Mouse (Mus musculus): ENCODE results near the gene Ube2f. TPM values are rescaled to one million over a fixed set of nuclear protein-coding genes. Genes with fewer than 3 reads are reported as not detected.

The Ube2f gene
- polyA plus RNA-seq, 1 experiment from 2014 or later, result 55.5 TPM

DNA sequence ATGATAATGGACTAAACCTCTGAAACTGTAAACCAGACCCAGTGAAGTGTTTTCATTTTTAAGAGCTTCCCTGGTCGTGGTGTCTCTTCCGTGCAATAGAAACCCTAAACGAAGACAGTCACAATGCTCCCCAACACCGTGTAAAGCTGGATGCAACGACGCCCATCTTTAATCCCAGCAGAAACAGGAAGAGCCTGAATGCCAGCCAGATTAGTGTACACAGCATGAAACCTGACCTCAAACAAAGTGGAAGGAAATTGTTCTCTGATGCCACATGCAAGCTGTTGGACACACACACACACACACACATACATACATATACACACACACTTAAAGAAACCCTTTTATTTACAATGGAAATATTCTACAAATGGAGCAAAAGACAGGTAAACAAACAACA lies 19.0 kb upstream of the Ube2f start:
- Histone ChIP-seq H3K9me3 (ENCODE audit: control insufficient read depth) (no peaks in the 10 kb centered on the region), H3K4me1 (replicated peaks; ENCODE audit: control insufficient read depth, insufficient read depth, low read length) (no peaks in the 10 kb centered on the region), H3K36me3 (ENCODE audit: control insufficient read depth, insufficient read depth) (no peaks in the 10 kb centered on the region), H3K4me2 (replicated peaks; ENCODE audit: low read depth) (no peak overlapping the region), H3K4me3 (ENCODE audit: low read depth, low read length) (no peak overlapping the region), H3K27me3 (replicated peaks; ENCODE audit: control insufficient read depth, insufficient read depth, low read length) (no peaks in the 10 kb centered on the region), H3K27ac (ENCODE audit: low read depth, low read length) (no peak overlapping the region), H3K9ac (ENCODE audit: low read depth, low read length) (no peak overlapping the region)
- no peak for ATAC-seq
- no peak for TF ChIP-seq CTCF (IDR thresholded peaks at IDR 0.05; ENCODE audit: low read depth)
- 70% methylated on average over 6 of the region's 6 CpGs for WGBS

DNA sequence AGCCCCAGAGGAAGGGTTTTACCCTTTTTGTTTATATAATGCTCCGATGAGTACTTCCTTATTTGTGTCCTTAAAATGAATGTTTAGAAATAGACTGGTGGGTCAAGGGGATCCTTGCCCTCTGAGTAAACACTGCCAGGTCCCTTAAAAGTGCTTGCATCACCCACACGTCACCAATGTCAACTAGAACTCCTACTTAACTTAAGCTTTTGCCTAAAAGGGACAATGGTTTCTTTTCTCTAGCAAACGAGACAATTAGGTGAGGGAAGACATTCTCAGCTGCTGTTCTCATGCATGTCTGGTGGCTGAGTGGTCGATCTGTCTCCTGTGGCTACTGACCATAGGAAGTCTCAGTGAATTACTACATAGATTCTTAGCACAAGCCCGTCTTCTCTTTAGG lies 18.2 kb upstream of the Ube2f start:
- Histone ChIP-seq H3K4me1 (replicated peaks; ENCODE audit: control insufficient read depth, insufficient read depth, low read length) (no peaks in the 10 kb centered on the region), H3K9ac (ENCODE audit: low read depth, low read length) (no peak overlapping the region), H3K4me2 (replicated peaks; ENCODE audit: low read depth) (no peak overlapping the region), H3K36me3 (ENCODE audit: control insufficient read depth, insufficient read depth) (no peaks in the 10 kb centered on the region), H3K27ac (ENCODE audit: low read depth, low read length) (no peak overlapping the region), H3K27me3 (replicated peaks; ENCODE audit: control insufficient read depth, insufficient read depth, low read length) (no peaks in the 10 kb centered on the region), H3K4me3 (ENCODE audit: low read depth, low read length) (no peak overlapping the region), H3K9me3 (ENCODE audit: control insufficient read depth) (no peaks in the 10 kb centered on the region)
- no peak for TF ChIP-seq CTCF (IDR thresholded peaks at IDR 0.05; ENCODE audit: low read depth)
- ATAC-seq, result no peak
- WGBS, result 33% methylated on average over 5 of the region's 5 CpGs

DNA sequence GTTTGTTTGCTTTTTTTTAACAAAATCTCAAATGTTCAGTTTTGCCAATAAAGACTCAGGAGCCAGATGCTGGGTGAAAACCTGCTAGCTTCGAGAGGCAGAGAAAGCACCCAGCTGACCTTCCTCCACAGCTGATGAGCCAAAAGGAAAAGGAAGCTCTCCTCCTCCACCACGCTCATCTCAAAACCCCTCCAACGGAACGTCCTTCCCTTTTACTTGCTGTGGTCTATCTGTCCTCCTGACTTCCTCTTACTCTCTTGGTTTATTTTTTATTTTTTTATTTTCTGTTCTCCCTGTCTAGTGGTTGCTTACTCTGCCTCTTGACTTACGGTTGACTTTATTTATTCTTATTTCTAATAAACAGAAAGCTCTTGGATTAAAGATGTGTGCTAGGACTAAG lies 14.7 kb upstream of the Ube2f start:
- Histone ChIP-seq H3K9ac (ENCODE audit: low read depth, low read length) (no peak overlapping the region), H3K4me2 (replicated peaks; ENCODE audit: low read depth) (no peak overlapping the region), H3K4me1 (replicated peaks; ENCODE audit: control insufficient read depth, insufficient read depth, low read length) (no peaks in the 10 kb centered on the region), H3K9me3 (ENCODE audit: control insufficient read depth) (no peaks in the 10 kb centered on the region), H3K36me3 (ENCODE audit: control insufficient read depth, insufficient read depth) (no peaks in the 10 kb centered on the region), H3K27me3 (replicated peaks; ENCODE audit: control insufficient read depth, insufficient read depth, low read length) (no peaks in the 10 kb centered on the region; the same call in 1 of the 2 replicates), H3K4me3 (ENCODE audit: low read depth, low read length) (no peak overlapping the region), H3K27ac (ENCODE audit: low read depth, low read length) (no peak overlapping the region)
- WGBS, result 64% methylated on average over 5 of the region's 5 CpGs
- no peak for ATAC-seq
- no peak for TF ChIP-seq CTCF (IDR thresholded peaks at IDR 0.05; ENCODE audit: low read depth)

DNA sequence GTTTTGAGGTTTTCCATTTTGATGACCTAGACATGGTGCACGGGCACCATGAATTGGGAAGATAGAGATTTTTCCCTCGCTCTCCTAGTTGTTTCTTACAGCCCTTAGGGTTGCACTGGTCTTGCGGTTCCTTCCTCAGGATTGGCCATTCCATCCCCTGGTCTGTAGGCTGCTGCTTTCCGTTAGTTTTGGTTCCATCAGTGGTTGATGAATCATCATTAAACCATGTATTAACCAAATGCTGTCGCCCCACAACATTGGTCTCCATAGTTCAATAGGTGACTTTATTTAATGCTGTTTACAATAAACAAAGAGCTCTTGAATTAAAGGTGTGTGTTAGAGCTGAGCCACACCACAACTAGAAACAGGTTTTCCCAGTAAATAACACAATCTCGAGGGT lies 12.4 kb upstream of the Ube2f start:
- Histone ChIP-seq H3K36me3 (ENCODE audit: control insufficient read depth, insufficient read depth) (no peaks in the 10 kb centered on the region), H3K27ac (ENCODE audit: low read depth, low read length) (no peak overlapping the region), H3K4me2 (replicated peaks; ENCODE audit: low read depth) (no peak overlapping the region), H3K4me1 (replicated peaks; ENCODE audit: control insufficient read depth, insufficient read depth, low read length) (no peaks in the 10 kb centered on the region; the same call in 1 of the 2 replicates), H3K9ac (ENCODE audit: low read depth, low read length) (no peak overlapping the region), H3K4me3 (ENCODE audit: low read depth, low read length) (no peak overlapping the region), H3K27me3 (replicated peaks; ENCODE audit: control insufficient read depth, insufficient read depth, low read length) (no peaks in the 10 kb centered on the region; the same call in 1 of the 2 replicates), H3K9me3 (ENCODE audit: control insufficient read depth) (no peaks in the 10 kb centered on the region)
- no peak for TF ChIP-seq CTCF (IDR thresholded peaks at IDR 0.05; ENCODE audit: low read depth)
- WGBS, result 83% methylated on average over 6 of the region's 6 CpGs
- ATAC-seq, result no peak

DNA sequence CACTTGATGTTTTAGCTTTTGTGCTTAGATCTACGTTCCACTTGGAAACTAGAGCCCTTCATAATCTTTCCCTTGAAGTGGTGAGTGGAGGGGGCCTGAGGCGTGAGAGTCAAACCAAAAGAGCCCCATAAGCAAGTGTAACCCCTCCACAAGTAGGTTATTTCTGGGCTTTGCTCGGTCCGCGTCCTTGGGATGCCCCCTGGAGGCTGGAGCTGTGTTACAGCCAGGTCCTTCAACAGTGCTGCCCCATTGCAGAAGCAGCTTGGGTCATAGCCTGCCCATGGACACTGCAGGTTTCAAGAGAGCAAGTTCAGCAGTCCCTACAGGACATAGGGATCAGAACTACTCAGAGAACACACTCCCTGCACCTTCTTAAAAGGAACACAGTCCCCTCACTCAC lies 11.0 kb upstream of the Ube2f start:
- Histone ChIP-seq H3K27ac (ENCODE audit: low read depth, low read length) (no peak overlapping the region), H3K9me3 (ENCODE audit: control insufficient read depth) (no peaks in the 10 kb centered on the region), H3K4me2 (replicated peaks; ENCODE audit: low read depth) (no peak overlapping the region), H3K4me1 (replicated peaks; ENCODE audit: control insufficient read depth, insufficient read depth, low read length) (no peaks in the 10 kb centered on the region; the same call in 1 of the 2 replicates), H3K27me3 (replicated peaks; ENCODE audit: control insufficient read depth, insufficient read depth, low read length) (no peaks in the 10 kb centered on the region; the same call in 1 of the 2 replicates), H3K4me3 (ENCODE audit: low read depth, low read length) (no peak overlapping the region), H3K36me3 (ENCODE audit: control insufficient read depth, insufficient read depth) (no peaks in the 10 kb centered on the region), H3K9ac (ENCODE audit: low read depth, low read length) (no peak overlapping the region)
- no peak for ATAC-seq
- TF ChIP-seq CTCF (IDR thresholded peaks at IDR 0.05; ENCODE audit: low read depth), result peak; percentile 82
- WGBS, result 13% methylated on average over 5 of the region's 5 CpGs

DNA sequence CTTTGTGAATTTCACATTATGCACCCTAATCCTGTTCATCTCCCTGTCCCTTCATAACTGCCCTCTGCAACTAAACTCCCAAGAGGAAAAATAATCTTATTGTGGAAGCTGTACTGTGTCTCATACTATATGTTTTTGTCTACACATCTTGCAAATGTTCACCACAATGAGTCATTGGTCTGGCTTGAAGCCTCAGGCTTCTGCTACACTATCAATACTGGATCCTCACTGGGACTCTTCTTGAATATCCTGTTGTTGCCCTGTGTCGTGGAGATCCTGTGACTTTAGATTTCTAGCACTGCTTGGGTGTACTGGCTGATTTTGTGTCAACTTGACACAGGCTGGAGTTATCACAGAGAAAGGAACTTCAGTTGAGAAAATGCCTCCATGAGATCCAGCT lies 10.3 kb upstream of the Ube2f start:
- H3K4me2 ChIP-seq (replicated peaks; ENCODE audit: low read depth), result no peak overlapping the region
- H3K4me1 ChIP-seq (replicated peaks; ENCODE audit: control insufficient read depth, insufficient read depth, low read length), result no peaks in the 10 kb centered on the region; the same call in 1 of the 2 replicates
- WGBS, result 77% methylated on average over 1 of the region's 1 CpGs
- no peaks in the 10 kb centered on the region; the same call in 1 of the 2 replicates for H3K27me3 ChIP-seq (replicated peaks; ENCODE audit: control insufficient read depth, insufficient read depth, low read length)
- no peak overlapping the region for H3K4me3 ChIP-seq (ENCODE audit: low read depth, low read length)
- no peak for TF ChIP-seq CTCF (IDR thresholded peaks at IDR 0.05; ENCODE audit: low read depth)
- no peaks in the 10 kb centered on the region for H3K9me3 ChIP-seq (ENCODE audit: control insufficient read depth)
- no peak for ATAC-seq
- no peak overlapping the region for H3K27ac ChIP-seq (ENCODE audit: low read depth, low read length)
- no peak overlapping the region for H3K9ac ChIP-seq (ENCODE audit: low read depth, low read length)
- H3K36me3 ChIP-seq (ENCODE audit: control insufficient read depth, insufficient read depth), result no peaks in the 10 kb centered on the region

DNA sequence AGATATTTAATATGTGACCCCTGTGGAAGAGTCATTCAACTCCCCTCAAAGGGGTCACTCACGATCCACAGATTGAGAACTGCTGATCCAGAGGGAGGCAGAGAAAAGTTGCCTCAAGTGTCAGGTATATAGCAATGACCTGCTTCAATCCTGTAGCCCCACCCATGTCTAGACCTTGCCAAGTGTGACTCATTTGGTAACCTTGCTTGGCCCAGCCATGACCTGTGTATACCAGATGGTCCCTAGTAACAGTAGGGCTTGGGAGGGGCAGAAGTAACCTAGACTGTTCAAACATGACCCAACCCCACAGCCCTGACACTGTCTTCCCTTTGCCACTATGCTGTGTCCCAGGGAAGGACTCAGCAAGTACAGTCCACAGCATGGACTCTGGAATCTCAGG lies 9.4 kb upstream of the Ube2f start:
- H3K4me2 ChIP-seq (replicated peaks; ENCODE audit: low read depth), result no peak overlapping the region
- 73% methylated on average over 1 of the region's 1 CpGs for WGBS
- no peak overlapping the region for H3K4me3 ChIP-seq (ENCODE audit: low read depth, low read length)
- no peak overlapping the region for H3K27ac ChIP-seq (ENCODE audit: low read depth, low read length)
- H3K9me3 ChIP-seq (ENCODE audit: control insufficient read depth), result no peaks in the 10 kb centered on the region
- TF ChIP-seq CTCF (IDR thresholded peaks at IDR 0.05; ENCODE audit: low read depth), result no peak
- no peaks in the 10 kb centered on the region; the same call in 1 of the 2 replicates for H3K4me1 ChIP-seq (replicated peaks; ENCODE audit: control insufficient read depth, insufficient read depth, low read length)
- ATAC-seq, result peak; percentile 87
- H3K27me3 ChIP-seq (replicated peaks; ENCODE audit: control insufficient read depth, insufficient read depth, low read length), result no peaks in the 10 kb centered on the region; the same call in 1 of the 2 replicates
- no peak overlapping the region for H3K9ac ChIP-seq (ENCODE audit: low read depth, low read length)
- no peaks in the 10 kb centered on the region for H3K36me3 ChIP-seq (ENCODE audit: control insufficient read depth, insufficient read depth)

Data from intestine, postnatal 0 days (tissue).